Mouse (Mus musculus) hindbrain, embryonic 12.5 days (tissue): ENCODE results near the gene Gm43302. TPM values are rescaled to one million over a fixed set of nuclear protein-coding genes. Genes with fewer than 3 reads are reported as not detected.
"Not testable (repeated sequence)": the region's sequence is repeated elsewhere in the genome, so short reads cannot be mapped to it uniquely, and the experiment has no call there.

Source experiments
- ATAC-seq: fragments of 200-750 bp; cut with Nextera tagmentation; 2 replicates; pipeline ENCODE4 v1.8.0; 2017; ENCODE audit warnings: moderate TSS enrichment; ENCODE audit not compliant: low FRiP score
- H3K27ac ChIP-seq: fragments of 300-500 bp; sonication (generic); 2 replicates; pipeline ENCODE4 v1.5.1; 2016; ENCODE audit warnings: mild to moderate bottlenecking
- H3K27me3 ChIP-seq: fragments of 300-500 bp; sonication (generic); 2 replicates; pipeline ENCODE4 v1.6.1; 2016; ENCODE audit warnings: mild to moderate bottlenecking
- H3K36me3 ChIP-seq: fragments of 300-500 bp; sonication (generic); 2 replicates; pipeline ENCODE4 v1.6.1; 2016; ENCODE audit warnings: mild to moderate bottlenecking
- H3K4me1 ChIP-seq: fragments of 300-500 bp; sonication (generic); 2 replicates; pipeline ENCODE4 v1.6.1; 2016
- H3K4me2 ChIP-seq: fragments of 300-500 bp; sonication (generic); replicated peaks from 2 replicates; pipeline ENCODE4 v1.6.1; 2016; ENCODE audit warnings: mild to moderate bottlenecking
- H3K4me3 ChIP-seq: fragments of 300-500 bp; sonication (generic); 2 replicates; pipeline ENCODE4 v1.5.1; 2016; ENCODE audit warnings: mild to moderate bottlenecking
- H3K9ac ChIP-seq: fragments of 300-500 bp; sonication (generic); 2 replicates; pipeline ENCODE4 v1.6.1; 2016; ENCODE audit warnings: mild to moderate bottlenecking, moderate library complexity
- H3K9me3 ChIP-seq: fragments of 300-500 bp; sonication (generic); replicated peaks from 2 replicates; pipeline ENCODE4 v1.6.1; 2016; ENCODE audit warnings: mild to moderate bottlenecking
- WGBS: fragments of 180-500 bp; shearing (Covaris S2); methylation state at CpG from one replicate; pipeline ENCODE4 v1.1.7; 2016; 5-methylcytosine and 5-hydroxymethylcytosine counted together
- polyA plus RNA-seq: library from polyadenylated mRNA; unstranded; fragments of >200 nt; fragmentation: Nextera tagmentation; extraction: Ambion mirVana; gene quantifications from 2 replicates; pipeline ENCODE4 v1.2.1, GENCODE M21; 2016

The Gm43302 gene
- 0.08 TPM in 1 of 2 replicates, not detected in the other for polyA plus RNA-seq

DNA sequence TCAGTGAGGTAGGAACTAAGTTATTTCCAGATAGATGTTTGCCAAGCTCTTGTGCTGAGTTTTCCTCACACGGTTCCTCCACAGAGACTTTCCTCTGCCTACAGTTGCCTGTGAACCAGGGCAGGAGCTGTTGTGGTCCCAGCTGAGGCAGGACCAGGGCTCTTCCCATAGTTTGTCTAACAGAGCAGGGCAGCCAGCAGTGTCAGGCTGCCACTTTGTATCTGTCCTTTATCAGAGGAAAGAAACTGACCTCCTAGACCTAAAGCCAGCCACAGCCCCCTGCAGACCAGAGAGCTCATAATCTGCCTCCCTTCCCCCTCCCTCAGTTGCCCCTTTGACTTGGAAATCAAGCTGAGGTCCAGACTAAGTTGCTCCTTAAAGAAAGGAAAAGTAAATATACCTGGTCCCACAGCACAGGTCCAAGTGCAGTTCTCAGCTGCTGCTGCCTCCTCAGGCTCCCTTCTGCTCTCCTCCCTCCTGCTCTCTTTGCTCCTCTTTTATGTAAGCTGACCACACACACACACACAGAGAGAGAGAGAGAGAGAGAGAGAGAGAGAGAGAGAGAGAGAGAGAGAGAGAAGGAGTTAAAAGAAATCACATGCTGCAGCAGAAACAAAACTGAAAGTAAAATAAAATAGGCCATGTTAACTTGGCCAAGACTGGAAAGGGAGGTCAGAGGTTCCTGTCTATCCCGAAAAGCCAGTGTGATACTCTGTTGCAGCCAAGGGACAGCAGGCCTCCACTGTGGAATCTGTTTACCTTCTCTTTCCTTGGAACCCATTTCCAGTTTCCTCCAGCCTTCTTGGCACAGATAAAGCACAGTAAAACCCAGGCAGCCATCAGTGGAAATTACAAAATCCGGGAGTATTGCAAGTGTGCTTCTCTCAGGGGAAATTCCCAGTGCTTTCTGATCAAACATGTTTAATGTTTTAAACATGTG is at the start of gene Gm43302, which contains the start of gene Gbp6:
TSS of gene Gm43302 (minus strand) at position 470 of the 940 bp plus-strand sequence.
TSS of gene Gbp6 (minus strand) at position 473 of the 940 bp plus-strand sequence.
- H3K36me3 ChIP-seq, H3K9me3 ChIP-seq, ATAC-seq, H3K4me2 ChIP-seq, H3K27ac ChIP-seq, H3K27me3 ChIP-seq, H3K4me3 ChIP-seq, H3K9ac ChIP-seq: not testable (repeated sequence)
- 58% methylated on average over 3 of the region's 3 CpGs for WGBS
- peaks cover 11% of the 10 kb centered on the region; the same call in 1 of the 2 replicates for H3K4me1 ChIP-seq

DNA sequence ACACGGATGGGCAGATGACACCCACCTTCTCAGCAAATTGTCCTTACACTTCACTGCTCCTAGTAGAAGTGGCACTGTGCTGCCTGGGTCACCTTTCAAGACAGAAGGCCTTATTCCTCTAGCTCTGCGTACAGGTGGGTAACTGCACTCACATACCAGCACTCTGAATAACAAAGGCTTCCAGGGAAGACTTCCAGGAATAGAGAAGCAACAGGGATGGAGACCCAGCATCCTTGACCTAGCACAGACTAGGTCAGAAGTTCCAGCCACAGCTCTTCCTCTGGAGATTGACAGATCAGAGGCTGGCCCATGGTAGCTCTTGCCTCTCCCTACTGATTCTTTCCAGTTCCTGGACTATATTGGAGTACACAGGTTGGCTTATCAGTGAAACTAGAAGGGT is 47.8 kb upstream of the Gm43302 start:
- H3K36me3 ChIP-seq = no peaks in the 10 kb centered on the region
- no peak overlapping the region for H3K4me2 ChIP-seq
- H3K9me3 ChIP-seq = no peaks in the 10 kb centered on the region
- H3K4me1 ChIP-seq = no peaks in the 10 kb centered on the region
- no peak overlapping the region for H3K27ac ChIP-seq
- 76% methylated on average over 2 of the region's 2 CpGs for WGBS
- no peak for ATAC-seq
- no peak overlapping the region for H3K4me3 ChIP-seq
- H3K9ac ChIP-seq = no peak overlapping the region
- no peaks in the 10 kb centered on the region for H3K27me3 ChIP-seq

DNA sequence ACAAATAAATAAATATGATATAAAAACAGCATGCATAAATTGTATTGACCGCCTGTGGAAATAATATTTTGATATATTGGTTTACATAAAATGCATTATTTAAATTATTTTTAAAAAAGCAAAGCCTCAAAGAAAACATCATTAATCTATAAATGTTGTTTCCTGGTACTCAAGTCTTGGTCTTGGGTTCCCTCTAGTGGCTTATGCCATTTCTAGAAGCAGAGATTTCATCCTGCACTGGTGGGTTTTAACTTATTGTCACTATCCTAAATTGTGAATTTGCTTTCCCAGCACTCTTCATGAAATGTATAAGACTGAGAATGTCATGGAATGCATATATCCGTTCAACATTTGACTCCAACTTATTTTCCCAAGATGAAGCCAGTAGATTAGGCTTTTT is 29.0 kb upstream of the Gm43302 start:
- no peak overlapping the region for H3K27ac ChIP-seq
- no peak overlapping the region for H3K4me3 ChIP-seq
- H3K4me2 ChIP-seq = no peak overlapping the region
- 70% methylated on average over 2 of the region's 2 CpGs for WGBS
- H3K9me3 ChIP-seq = no peaks in the 10 kb centered on the region
- no peaks in the 10 kb centered on the region for H3K36me3 ChIP-seq
- H3K27me3 ChIP-seq = no peaks in the 10 kb centered on the region
- no peak for ATAC-seq
- no peaks in the 10 kb centered on the region for H3K4me1 ChIP-seq
- no peak overlapping the region for H3K9ac ChIP-seq

DNA sequence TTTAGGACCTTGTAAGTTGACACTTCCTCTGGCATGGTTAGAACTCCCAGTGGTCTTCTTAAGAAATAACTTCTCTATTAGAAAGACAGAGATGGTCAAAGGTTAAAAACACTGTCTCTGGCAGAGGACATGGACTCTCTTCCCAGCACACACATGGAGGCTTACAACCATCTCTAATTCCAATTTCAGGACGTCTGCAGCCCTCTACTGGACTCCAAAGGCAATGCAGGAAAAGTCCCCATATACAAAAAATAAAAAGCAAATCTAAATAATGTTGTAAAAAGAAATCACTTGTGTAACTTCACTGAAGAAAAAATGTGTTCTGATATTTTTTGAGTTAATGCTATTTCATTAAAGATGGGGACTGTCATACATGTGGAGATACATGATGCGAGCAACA is 17.4 kb upstream of the Gm43302 start:
- 85% methylated on average over 2 of the region's 2 CpGs for WGBS
- H3K9me3 ChIP-seq = 0 out of 2 replicates have a peak, but pooled peaks cover 4% of the 10 kb centered on the region
- H3K4me3 ChIP-seq = no peak overlapping the region
- ATAC-seq = no peak
- H3K4me1 ChIP-seq = no peaks in the 10 kb centered on the region
- H3K4me2 ChIP-seq = no peak overlapping the region
- H3K36me3 ChIP-seq = no peaks in the 10 kb centered on the region
- no peaks in the 10 kb centered on the region for H3K27me3 ChIP-seq
- H3K27ac ChIP-seq = no peak overlapping the region
- H3K9ac ChIP-seq = no peak overlapping the region

DNA sequence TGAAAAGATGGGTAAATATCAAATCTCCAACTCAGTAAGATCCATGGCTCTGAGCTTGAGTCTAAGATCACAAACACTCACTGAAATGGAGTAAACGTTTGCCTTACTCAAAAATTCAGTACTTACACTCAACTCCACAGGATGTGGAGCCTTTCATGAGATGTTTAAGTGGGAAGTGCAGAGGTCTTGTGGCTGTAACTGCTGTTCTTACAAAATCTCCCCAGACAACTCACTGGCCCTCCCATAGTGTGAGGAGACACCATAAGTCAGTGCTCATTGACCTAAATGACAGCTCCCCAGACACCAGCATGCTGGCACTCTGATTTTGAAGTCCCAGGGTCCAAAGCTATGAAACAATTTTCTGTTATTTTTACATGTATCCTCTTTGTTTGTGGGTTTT is 15.7 kb upstream of the Gm43302 start:
- H3K27me3 ChIP-seq, H3K27ac ChIP-seq, H3K4me3 ChIP-seq, H3K36me3 ChIP-seq, H3K9me3 ChIP-seq, H3K4me2 ChIP-seq, H3K9ac ChIP-seq, H3K4me1 ChIP-seq, ATAC-seq: not testable (repeated sequence)
- 68% methylated on average over 1 of the region's 1 CpGs for WGBS

DNA sequence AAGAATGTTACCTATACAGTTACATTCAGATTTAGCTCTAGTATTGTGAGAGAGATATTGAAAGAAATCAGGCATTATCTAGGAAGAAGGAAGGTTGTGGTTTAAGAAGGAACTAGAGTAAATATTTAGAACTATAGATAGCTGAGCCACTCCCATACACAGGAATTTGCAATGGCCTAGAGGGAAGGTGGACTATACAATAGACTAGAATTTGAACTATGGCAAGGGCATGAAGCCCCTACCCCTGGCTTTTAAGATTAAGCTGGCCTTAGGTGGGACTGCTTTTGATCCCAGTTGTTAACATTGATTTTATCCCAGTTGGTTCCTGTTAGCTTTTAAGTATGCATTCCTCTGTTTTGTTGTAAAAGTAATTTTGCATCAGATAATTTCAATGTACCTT is 13.5 kb upstream of the Gm43302 start:
- H3K9me3 ChIP-seq, H3K36me3 ChIP-seq, H3K9ac ChIP-seq, H3K4me3 ChIP-seq, H3K4me2 ChIP-seq, H3K27ac ChIP-seq, H3K27me3 ChIP-seq, ATAC-seq, H3K4me1 ChIP-seq: not testable (repeated sequence)

DNA sequence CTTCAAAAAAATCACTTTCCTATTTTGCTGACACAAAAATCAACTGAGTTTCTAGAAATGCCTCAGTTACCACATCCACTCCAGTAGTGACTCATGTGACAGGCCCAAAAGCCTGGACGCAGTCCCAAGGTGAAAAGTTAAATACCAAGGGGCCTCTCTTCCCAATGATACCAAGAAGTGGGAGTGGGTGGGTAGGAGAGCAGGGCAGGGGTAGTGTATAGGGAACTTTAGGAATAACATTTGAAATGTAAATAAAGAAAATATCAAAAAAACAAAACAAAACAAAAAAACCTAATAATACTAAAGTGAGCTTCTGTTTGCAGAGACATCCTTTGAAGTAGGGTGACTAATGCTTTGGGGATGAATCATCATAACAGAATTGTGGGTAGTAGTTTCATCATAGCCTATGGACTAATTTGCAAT is 12.7 kb upstream of the Gm43302 start:
- H3K36me3 ChIP-seq = no peaks in the 10 kb centered on the region
- H3K27me3 ChIP-seq = no peaks in the 10 kb centered on the region
- 0 out of 2 replicates have a peak, but pooled peaks cover 4% of the 10 kb centered on the region for H3K9me3 ChIP-seq
- no peak for ATAC-seq
- H3K4me3 ChIP-seq = no peak overlapping the region
- H3K9ac ChIP-seq = no peak overlapping the region
- peaks cover 3% of the 10 kb centered on the region; the same call in 1 of the 2 replicates for H3K4me1 ChIP-seq
- WGBS = 89% methylated on average over 1 of the region's 1 CpGs
- no peak overlapping the region for H3K27ac ChIP-seq
- H3K4me2 ChIP-seq = no peak overlapping the region

DNA sequence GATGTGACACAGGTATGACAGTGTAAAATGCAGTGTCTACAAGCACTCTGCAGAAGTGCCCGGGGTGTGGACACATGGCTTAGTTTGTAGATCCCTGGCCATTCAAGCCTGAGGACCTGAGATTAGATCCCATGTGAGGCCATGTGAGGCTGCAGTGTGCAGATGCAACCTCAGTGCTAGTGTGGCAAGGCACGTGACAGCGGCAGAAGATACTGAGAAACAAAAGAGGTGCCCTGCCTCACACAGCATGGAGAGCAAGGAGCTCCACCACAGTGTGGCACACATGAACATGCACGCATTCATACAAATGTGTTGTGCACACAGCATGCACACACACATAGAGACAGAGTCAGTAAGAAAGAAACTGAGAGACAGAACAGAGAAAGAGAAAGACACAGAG is 12.2 kb upstream of the Gm43302 start:
- not testable (repeated sequence) for H3K4me1 ChIP-seq, H3K27me3 ChIP-seq, H3K4me3 ChIP-seq, H3K9me3 ChIP-seq, H3K9ac ChIP-seq, H3K36me3 ChIP-seq, ATAC-seq, H3K4me2 ChIP-seq, H3K27ac ChIP-seq
- 94% methylated on average over 4 of the region's 4 CpGs for WGBS

DNA sequence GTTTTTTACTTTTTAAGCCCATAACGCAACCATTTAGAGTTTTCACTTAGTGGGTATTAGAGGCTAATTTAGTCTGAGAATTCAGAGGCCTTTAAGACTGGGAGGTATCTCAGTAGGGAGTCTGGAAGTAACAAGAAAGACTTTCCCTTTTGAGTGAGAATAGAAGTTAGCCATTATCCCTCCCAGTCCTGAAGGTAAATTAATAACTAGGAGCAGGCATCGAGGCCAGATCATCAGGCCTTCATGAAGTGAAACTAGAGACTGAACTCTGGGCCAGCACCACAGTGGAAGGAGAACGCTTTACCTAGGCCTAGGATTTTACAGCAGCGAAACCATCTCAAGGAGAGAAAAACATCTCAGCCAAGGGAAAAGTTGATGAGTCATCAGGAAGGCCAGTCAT is 8.5 kb upstream of the Gm43302 start:
- Histone ChIP-seq H3K4me1 (peaks cover 3% of the 10 kb centered on the region; the same call in 1 of the 2 replicates), H3K9me3 (no peaks in the 10 kb centered on the region), H3K36me3 (no peaks in the 10 kb centered on the region), H3K27me3 (no peaks in the 10 kb centered on the region), H3K9ac (no peak overlapping the region), H3K27ac (no peak overlapping the region), H3K4me2 (no peak overlapping the region), H3K4me3 (no peak overlapping the region)
- no peak for ATAC-seq
- WGBS = 80% methylated on average over 4 of the region's 4 CpGs

DNA sequence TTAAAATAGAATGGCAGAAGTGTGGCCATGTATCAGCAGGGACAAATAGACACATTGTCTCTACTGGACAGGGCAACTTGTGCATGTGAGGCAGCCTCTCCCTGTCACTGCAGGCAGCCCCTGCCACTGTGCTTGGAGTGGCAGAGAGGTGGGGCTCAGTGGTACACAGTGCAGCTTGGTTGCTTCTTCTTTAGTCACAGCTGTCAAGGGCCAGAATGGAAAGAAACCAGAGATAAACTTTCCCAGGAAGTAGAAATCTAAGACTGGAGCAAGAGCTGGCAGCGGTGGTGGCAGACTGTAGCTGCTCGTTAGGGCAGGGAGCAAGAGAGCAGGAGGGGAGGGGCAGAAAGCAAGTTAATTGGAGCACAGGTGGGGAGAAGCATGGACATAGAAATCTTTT is 8.0 kb upstream of the Gm43302 start:
- H3K4me1 ChIP-seq = peaks cover 3% of the 10 kb centered on the region; the same call in 1 of the 2 replicates
- no peak overlapping the region for H3K4me2 ChIP-seq
- H3K27me3 ChIP-seq = no peaks in the 10 kb centered on the region
- 38% methylated on average over 2 of the region's 2 CpGs for WGBS
- no peak overlapping the region for H3K4me3 ChIP-seq
- no peak overlapping the region for H3K27ac ChIP-seq
- no peaks in the 10 kb centered on the region for H3K9me3 ChIP-seq
- H3K9ac ChIP-seq = no peak overlapping the region
- no peak for ATAC-seq
- no peaks in the 10 kb centered on the region for H3K36me3 ChIP-seq

DNA sequence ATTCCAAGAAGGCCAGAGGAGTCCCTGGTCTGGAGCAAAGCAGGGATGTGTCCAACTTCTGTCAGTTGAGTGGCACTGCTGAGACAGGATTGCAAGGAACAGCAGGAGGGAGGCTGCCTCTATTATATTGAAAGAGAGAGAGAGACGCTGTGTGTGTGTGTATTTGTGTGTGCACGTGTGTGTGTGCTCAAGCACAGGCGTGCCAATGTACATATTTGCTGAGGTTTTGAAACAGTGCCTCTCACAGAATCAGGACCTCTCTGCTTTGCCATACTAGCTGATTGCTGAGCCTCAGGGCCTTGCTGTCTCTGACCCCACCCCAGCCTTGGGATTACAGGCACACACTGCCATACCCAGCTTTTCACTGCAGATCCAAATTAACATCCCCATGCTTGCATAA is 2.3 kb upstream of the Gm43302 start:
- no peaks in the 10 kb centered on the region for H3K36me3 ChIP-seq
- H3K9ac ChIP-seq = no peak overlapping the region
- ATAC-seq = no peak
- H3K9me3 ChIP-seq = no peaks in the 10 kb centered on the region
- H3K27me3 ChIP-seq = no peaks in the 10 kb centered on the region
- H3K4me2 ChIP-seq = no peak overlapping the region
- no peak overlapping the region for H3K27ac ChIP-seq
- 65% methylated on average over 3 of the region's 3 CpGs for WGBS
- peaks cover 11% of the 10 kb centered on the region; the same call in 1 of the 2 replicates for H3K4me1 ChIP-seq
- H3K4me3 ChIP-seq = no peak overlapping the region

DNA sequence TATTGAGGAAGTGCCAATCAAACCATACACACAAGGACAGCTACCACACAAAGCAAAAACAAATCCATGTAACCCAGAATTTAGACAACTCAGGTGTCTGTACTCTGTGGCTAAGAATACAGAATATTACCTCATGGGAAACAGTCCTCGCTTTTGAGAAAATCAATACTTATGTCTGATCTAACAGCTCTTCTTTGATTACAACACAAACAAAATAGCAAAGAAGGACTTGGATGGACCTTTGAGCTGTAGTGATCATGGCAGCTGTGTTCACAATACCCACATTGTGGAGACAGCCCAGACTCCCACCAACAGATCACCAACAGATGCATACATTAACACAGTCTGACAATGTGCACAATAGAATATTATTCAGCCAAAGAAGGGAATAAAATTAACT is 1.0 kb downstream of the Gm43302 start:
- no peaks in the 10 kb centered on the region for H3K36me3 ChIP-seq
- no peak overlapping the region for H3K4me2 ChIP-seq
- H3K9me3 ChIP-seq = no peaks in the 10 kb centered on the region
- WGBS = 79% methylated on average over 1 of the region's 1 CpGs
- H3K4me1 ChIP-seq = peaks cover 11% of the 10 kb centered on the region; the same call in 1 of the 2 replicates
- no peak overlapping the region for H3K27ac ChIP-seq
- no peak for ATAC-seq
- no peak overlapping the region for H3K4me3 ChIP-seq
- H3K9ac ChIP-seq = no peak overlapping the region
- no peaks in the 10 kb centered on the region for H3K27me3 ChIP-seq

DNA sequence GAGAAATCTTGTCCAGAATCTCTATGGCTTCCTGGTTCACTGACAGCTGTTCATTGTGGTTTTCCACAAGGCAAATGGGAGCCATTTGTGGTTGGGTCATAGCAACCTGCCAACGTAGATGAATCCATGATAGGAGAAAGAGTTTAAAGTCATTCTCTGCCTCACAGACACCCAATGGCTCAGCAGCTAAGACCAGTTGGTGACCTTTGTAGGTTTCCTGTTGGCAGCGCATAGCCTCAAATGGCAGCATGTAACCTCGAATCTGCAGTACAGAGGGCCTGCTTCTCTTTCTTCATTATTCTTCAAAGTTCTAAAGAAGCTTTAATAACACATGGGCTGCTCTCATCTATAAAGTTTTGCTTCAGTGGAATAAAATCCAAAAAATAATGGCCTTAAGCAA is 2.6 kb downstream of the Gm43302 start:
- not testable (repeated sequence) for H3K4me3 ChIP-seq, ATAC-seq
- 88% methylated on average over 3 of the region's 3 CpGs for WGBS

More for the DNA sequence above, 2.6 kb downstream of the Gm43302 start:
- H3K27ac ChIP-seq, H3K9me3 ChIP-seq, H3K36me3 ChIP-seq, H3K9ac ChIP-seq, H3K4me2 ChIP-seq, H3K27me3 ChIP-seq: not testable (repeated sequence)
- H3K4me1 ChIP-seq = peaks cover 11% of the 10 kb centered on the region; the same call in 1 of the 2 replicates
